Mouse (Mus musculus) right cerebral cortex, postnatal 4 days (tissue): Measurements from ENCODE around the gene Ankmy2.

Experiments
- DNase-seq: peaks from one replicate; pipeline ENCODE4 v3.0.0-alpha.2; 2022

Ankmy2 gene

GRCm38 (mm10) chr12:36156637-36157303, at the start of gene Ankmy2:
Ankmy2 (plus strand) TSS chr12:36157114.
- peak; percentile 94 for DNase-seq

GRCm38 (mm10) chr12:36108442-36108841, 48.5 kb upstream of the Ankmy2 start:
- DNase-seq, result no peak

- no peak for DNase-seq
These were observed 46.5 kb upstream of the Ankmy2 start for GRCm38 (mm10) chr12:36110457-36110856.

- DNase-seq, result no peak
These were observed 45.8 kb upstream of the Ankmy2 start for GRCm38 (mm10) chr12:36111110-36111509.

- DNase-seq, result no peak
These were observed 44.8 kb upstream of the Ankmy2 start for GRCm38 (mm10) chr12:36112081-36112480.

GRCm38 (mm10) chr12:36117161-36117560, 39.8 kb upstream of the Ankmy2 start:
- no peak for DNase-seq

GRCm38 (mm10) chr12:36119244-36119643, 37.7 kb upstream of the Ankmy2 start:
- DNase-seq, result no peak

GRCm38 (mm10) chr12:36126049-36126448, 30.9 kb upstream of the Ankmy2 start:
- DNase-seq, result no peak

GRCm38 (mm10) chr12:36129826-36130225, 27.1 kb upstream of the Ankmy2 start:
- no peak for DNase-seq

GRCm38 (mm10) chr12:36132254-36132653, 24.7 kb upstream of the Ankmy2 start:
- DNase-seq, result no peak

GRCm38 (mm10) chr12:36132668-36133067, 24.2 kb upstream of the Ankmy2 start:
- no peak for DNase-seq

- no peak for DNase-seq
These were observed 23.4 kb upstream of the Ankmy2 start for GRCm38 (mm10) chr12:36133547-36133946.

- no peak for DNase-seq
These were observed 22.8 kb upstream of the Ankmy2 start for GRCm38 (mm10) chr12:36134111-36134510.

GRCm38 (mm10) chr12:36135409-36135808, 21.5 kb upstream of the Ankmy2 start:
- no peak for DNase-seq

- DNase-seq, result no peak
These were observed 20.6 kb upstream of the Ankmy2 start for GRCm38 (mm10) chr12:36136285-36136684.

- no peak for DNase-seq
These were observed 19.7 kb upstream of the Ankmy2 start for GRCm38 (mm10) chr12:36137192-36137591.

- DNase-seq, result peak; percentile 38
These were observed 16.5 kb upstream of the Ankmy2 start for GRCm38 (mm10) chr12:36140401-36140800.

GRCm38 (mm10) chr12:36146230-36147011, 10.5 kb upstream of the Ankmy2 start:
- no peak for DNase-seq

- DNase-seq, result no peak
These were observed 6.6 kb upstream of the Ankmy2 start for GRCm38 (mm10) chr12:36150265-36150664.

- no peak for DNase-seq
These were observed 6.2 kb upstream of the Ankmy2 start for GRCm38 (mm10) chr12:36150737-36151136.

- peak; percentile 68 for DNase-seq
These were observed 1.7 kb upstream of the Ankmy2 start for GRCm38 (mm10) chr12:36155141-36155641.

GRCm38 (mm10) chr12:36156101-36156636, 745 bp upstream of the Ankmy2 start:
- no peak for DNase-seq

- no peak for DNase-seq
These were observed 357 bp downstream of the Ankmy2 start for GRCm38 (mm10) chr12:36157304-36157637.
